Mouse (Mus musculus): ENCODE data around the gene Dnah6. TPM values are rescaled to one million over a fixed set of nuclear protein-coding genes. Genes with fewer than 3 reads are reported as not detected.

Dnah6 gene
- polyA plus RNA-seq, 1 experiment = 0.04 TPM

- Histone ChIP-seq H3K27ac (ENCODE audit: insufficient read depth, low read depth, low read length) (no peak overlapping the region), H3K4me1 (ENCODE audit: control insufficient read depth, insufficient read depth, insufficient read length, low read length) (no peaks in the 10 kb centered on the region), H3K4me3 (ENCODE audit: low read depth, low read length) (no peak overlapping the region), H3K27me3 (ENCODE audit: control insufficient read depth, insufficient read depth, low read length) (no peaks in the 10 kb centered on the region), H3K36me3 (ENCODE audit: control insufficient read depth, insufficient read depth, low read length) (no peaks in the 10 kb centered on the region)
- TF ChIP-seq POLR2A (IDR thresholded peaks at IDR 0.05; ENCODE audit: low read depth, low read length) (no peak), CTCF (IDR thresholded peaks at IDR 0.05; ENCODE audit: extremely low read depth, insufficient read length, insufficient replicate concordance, low read depth, low read length) (no peak)
- WGBS = 38% methylated on average over 6 of the region's 6 CpGs
These were observed 150.8 kb downstream of the Dnah6 start for GRCm38 (mm10) chr6:73070663-73071062.

DNA sequence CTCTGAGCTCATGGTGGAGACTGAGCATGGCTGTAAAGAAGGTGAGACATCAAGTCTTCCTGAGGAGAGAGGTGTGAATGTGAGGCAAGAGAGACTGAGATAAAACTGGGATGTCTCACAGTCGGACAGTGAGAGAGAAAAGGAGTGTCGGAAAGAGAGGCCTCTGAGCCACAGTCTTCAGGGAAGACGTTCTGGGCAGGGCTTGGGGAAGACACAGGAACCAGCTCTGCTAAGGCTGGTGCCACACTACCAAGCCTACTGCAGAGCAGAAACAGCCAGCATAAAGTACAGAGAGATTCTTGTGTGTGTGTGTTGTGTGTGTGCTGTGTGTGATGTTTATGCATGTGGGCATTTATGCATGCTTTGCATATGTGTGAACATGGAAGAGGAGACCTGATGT lies 156.9 kb downstream of the Dnah6 start:
- H3K27me3 ChIP-seq (ENCODE audit: control insufficient read depth, insufficient read depth, low read length) = no peaks in the 10 kb centered on the region
- no peak for TF ChIP-seq CTCF (IDR thresholded peaks at IDR 0.05; ENCODE audit: extremely low read depth, insufficient read length, insufficient replicate concordance, low read depth, low read length)
- no peak for TF ChIP-seq POLR2A (IDR thresholded peaks at IDR 0.05; ENCODE audit: low read depth, low read length)
- no peaks in the 10 kb centered on the region for H3K36me3 ChIP-seq (ENCODE audit: control insufficient read depth, insufficient read depth, low read length)
- WGBS = 77% methylated on average over 3 of the region's 3 CpGs
- H3K27ac ChIP-seq (ENCODE audit: insufficient read depth, low read depth, low read length) = no peak overlapping the region
- H3K4me1 ChIP-seq (ENCODE audit: control insufficient read depth, insufficient read depth, insufficient read length, low read length) = no peaks in the 10 kb centered on the region
- H3K4me3 ChIP-seq (ENCODE audit: low read depth, low read length) = no peak overlapping the region

- Histone ChIP-seq H3K4me1 (ENCODE audit: control insufficient read depth, insufficient read depth, insufficient read length, low read length) (no peaks in the 10 kb centered on the region), H3K4me3 (ENCODE audit: low read depth, low read length) (no peak overlapping the region), H3K27me3 (ENCODE audit: control insufficient read depth, insufficient read depth, low read length) (no peaks in the 10 kb centered on the region), H3K36me3 (ENCODE audit: control insufficient read depth, insufficient read depth, low read length) (no peaks in the 10 kb centered on the region), H3K27ac (ENCODE audit: insufficient read depth, low read depth, low read length) (no peak overlapping the region)
- WGBS = 85% methylated on average over 7 of the region's 7 CpGs
- TF ChIP-seq CTCF (IDR thresholded peaks at IDR 0.05; ENCODE audit: extremely low read depth, insufficient read length, insufficient replicate concordance, low read depth, low read length) (no peak), POLR2A (IDR thresholded peaks at IDR 0.05; ENCODE audit: low read depth, low read length) (no peak)
These were observed 161.8 kb downstream of the Dnah6 start for GRCm38 (mm10) chr6:73059596-73060121.

DNA sequence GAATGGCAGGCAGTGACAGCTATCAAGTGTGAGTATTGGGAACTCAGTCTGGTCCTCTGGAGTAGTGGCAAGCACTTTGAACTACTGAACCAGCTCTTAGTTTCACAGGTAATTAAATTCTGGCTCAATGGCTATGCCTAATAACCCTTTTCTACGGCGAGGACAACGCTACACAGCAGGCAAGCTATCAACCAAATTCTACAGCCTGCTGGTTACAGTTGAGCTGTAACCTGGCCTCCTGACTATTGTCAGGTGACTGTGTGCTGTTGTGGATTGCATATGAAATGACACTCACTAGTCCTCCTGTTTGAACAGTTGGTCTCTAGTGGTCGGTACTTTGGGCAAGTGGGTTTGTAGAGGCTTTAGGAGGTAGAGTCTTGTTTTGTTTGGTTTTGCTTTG lies 162.3 kb downstream of the Dnah6 start:
- H3K36me3 ChIP-seq (ENCODE audit: control insufficient read depth, insufficient read depth, low read length) = no peaks in the 10 kb centered on the region
- no peak overlapping the region for H3K27ac ChIP-seq (ENCODE audit: insufficient read depth, low read depth, low read length)
- no peaks in the 10 kb centered on the region for H3K27me3 ChIP-seq (ENCODE audit: control insufficient read depth, insufficient read depth, low read length)
- no peak for TF ChIP-seq CTCF (IDR thresholded peaks at IDR 0.05; ENCODE audit: extremely low read depth, insufficient read length, insufficient replicate concordance, low read depth, low read length)
- no peak for TF ChIP-seq POLR2A (IDR thresholded peaks at IDR 0.05; ENCODE audit: low read depth, low read length)
- no peak overlapping the region for H3K4me3 ChIP-seq (ENCODE audit: low read depth, low read length)
- 83% methylated on average over 4 of the region's 4 CpGs for WGBS
- no peaks in the 10 kb centered on the region for H3K4me1 ChIP-seq (ENCODE audit: control insufficient read depth, insufficient read depth, insufficient read length, low read length)

DNA sequence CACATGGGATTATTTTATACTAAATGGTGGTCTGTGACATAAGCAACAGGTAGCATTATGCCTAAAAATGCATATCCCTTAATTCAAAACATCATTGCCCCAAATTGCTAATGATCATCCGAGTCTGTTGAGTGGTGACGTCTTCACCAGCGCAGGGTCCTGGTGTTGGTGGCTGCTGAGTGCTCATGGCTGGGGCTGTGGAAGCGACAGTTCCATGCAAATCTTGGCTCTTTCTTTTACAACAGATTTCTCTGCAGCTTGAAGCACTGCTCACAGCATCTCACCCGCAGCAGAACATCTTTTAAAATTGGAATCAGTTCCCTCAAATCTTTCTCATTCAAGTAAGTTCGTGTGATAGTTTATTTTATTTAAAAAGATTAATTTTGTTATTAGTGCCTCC lies 166.1 kb downstream of the Dnah6 start:
- H3K4me3 ChIP-seq (ENCODE audit: low read depth, low read length) = no peak overlapping the region
- H3K27ac ChIP-seq (ENCODE audit: insufficient read depth, low read depth, low read length) = no peak overlapping the region
- no peaks in the 10 kb centered on the region for H3K4me1 ChIP-seq (ENCODE audit: control insufficient read depth, insufficient read depth, insufficient read length, low read length)
- 86% methylated on average over 6 of the region's 6 CpGs for WGBS
- TF ChIP-seq CTCF (IDR thresholded peaks at IDR 0.05; ENCODE audit: extremely low read depth, insufficient read length, insufficient replicate concordance, low read depth, low read length) = no peak
- TF ChIP-seq POLR2A (IDR thresholded peaks at IDR 0.05; ENCODE audit: low read depth, low read length) = no peak
- H3K27me3 ChIP-seq (ENCODE audit: control insufficient read depth, insufficient read depth, low read length) = no peaks in the 10 kb centered on the region
- no peaks in the 10 kb centered on the region for H3K36me3 ChIP-seq (ENCODE audit: control insufficient read depth, insufficient read depth, low read length)

DNA sequence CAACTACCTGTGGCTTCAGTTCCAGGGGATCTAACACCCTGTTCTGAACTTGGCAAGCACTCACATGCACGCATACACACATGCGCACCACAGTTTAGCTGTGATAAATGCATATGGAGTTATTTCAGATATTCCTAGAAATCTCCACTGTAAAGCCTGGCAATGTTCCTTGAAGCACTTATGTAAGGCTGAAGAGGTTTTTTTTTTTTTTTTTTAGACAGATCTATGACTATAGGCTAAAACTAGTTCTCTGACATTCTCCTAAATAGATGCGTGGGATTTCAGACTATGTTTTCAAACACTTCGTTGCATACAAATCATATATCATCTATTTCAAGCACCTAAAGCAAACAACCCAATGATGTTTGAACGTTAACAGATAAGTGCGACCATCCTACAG lies 166.6 kb downstream of the Dnah6 start:
- 76% methylated on average over 6 of the region's 6 CpGs for WGBS

GRCm38 (mm10) chr6:73053526-73053925 lies 167.9 kb downstream of the Dnah6 start:
- H3K27ac ChIP-seq (ENCODE audit: insufficient read depth, low read depth, low read length) = no peak overlapping the region
- no peaks in the 10 kb centered on the region for H3K4me1 ChIP-seq (ENCODE audit: control insufficient read depth, insufficient read depth, insufficient read length, low read length)
- H3K27me3 ChIP-seq (ENCODE audit: control insufficient read depth, insufficient read depth, low read length) = no peaks in the 10 kb centered on the region
- no peak overlapping the region for H3K4me3 ChIP-seq (ENCODE audit: low read depth, low read length)
- no peak for TF ChIP-seq CTCF (IDR thresholded peaks at IDR 0.05; ENCODE audit: extremely low read depth, insufficient read length, insufficient replicate concordance, low read depth, low read length)
- no peak for TF ChIP-seq POLR2A (IDR thresholded peaks at IDR 0.05; ENCODE audit: low read depth, low read length)
- WGBS = 90% methylated on average over 9 of the region's 9 CpGs
- H3K36me3 ChIP-seq (ENCODE audit: control insufficient read depth, insufficient read depth, low read length) = no peaks in the 10 kb centered on the region

More for the DNA sequence above, 166.6 kb downstream of the Dnah6 start:
- Histone ChIP-seq H3K4me1 (ENCODE audit: control insufficient read depth, insufficient read depth, insufficient read length, low read length) (no peaks in the 10 kb centered on the region), H3K27ac (ENCODE audit: insufficient read depth, low read depth, low read length) (no peak overlapping the region), H3K4me3 (ENCODE audit: low read depth, low read length) (no peak overlapping the region), H3K27me3 (ENCODE audit: control insufficient read depth, insufficient read depth, low read length) (no peaks in the 10 kb centered on the region), H3K36me3 (ENCODE audit: control insufficient read depth, insufficient read depth, low read length) (no peaks in the 10 kb centered on the region)
- TF ChIP-seq POLR2A (IDR thresholded peaks at IDR 0.05; ENCODE audit: low read depth, low read length) = no peak
- TF ChIP-seq CTCF (IDR thresholded peaks at IDR 0.05; ENCODE audit: extremely low read depth, insufficient read length, insufficient replicate concordance, low read depth, low read length) = no peak
